Mouse (Mus musculus) CH12.LX (cell line): ENCODE results near the gene Adamts15.

ENCODE experiments used
- CTCF ChIP-seq, 2 experiments: IDR thresholded peaks in 1 of 2; conservative IDR thresholded peaks in 1 of 2; 2 replicates each; pipeline ENCODE4 v1.5.1; 2011 to 2012; ENCODE audit warnings: low read depth in 2 of 2, low read length in 2 of 2, improper control_type of control experiment in 1 of 2, inconsistent platforms in 1 of 2, mild to moderate bottlenecking in 1 of 2, moderate library complexity in 1 of 2
- ETS1 ChIP-seq: conservative IDR thresholded peaks from 2 replicates; pipeline ENCODE4 v1.6.1; 2012; ENCODE audit warnings: low read depth, mild to moderate bottlenecking, inconsistent platforms, low read length, improper control_type of control experiment, moderate library complexity
- NRF1 ChIP-seq: IDR thresholded peaks from 2 replicates; pipeline ENCODE4 v1.6.1; 2014; ENCODE audit warnings: low read depth, mild to moderate bottlenecking, inconsistent platforms, low read length, improper control_type of control experiment, moderate library complexity
- PAX5 ChIP-seq: IDR thresholded peaks from 2 replicates; pipeline ENCODE4 v1.6.1; 2012; ENCODE audit warnings: low read length, inconsistent platforms, mixed read lengths
- POLR2A ChIP-seq: IDR thresholded peaks from 2 replicates; pipeline ENCODE4 v1.6.1; 2011; ENCODE audit warnings: low read depth, mild to moderate bottlenecking, improper control_type of control experiment, low read length
- POLR2AphosphoS2 ChIP-seq: IDR thresholded peaks from 2 replicates; pipeline ENCODE4 v1.6.1; 2011; ENCODE audit warnings: low read depth, low read length, improper control_type of control experiment
- RAD21 ChIP-seq: IDR thresholded peaks from 2 replicates; pipeline ENCODE4 v1.6.1; 2011; ENCODE audit warnings: low read depth, mild to moderate bottlenecking, low read length, improper control_type of control experiment, moderate library complexity
- USF2 ChIP-seq: conservative IDR thresholded peaks from 2 replicates; pipeline ENCODE4 v1.6.1; 2011; ENCODE audit warnings: low read depth, low read length, improper control_type of control experiment
- ZC3H11A ChIP-seq: IDR thresholded peaks from 2 replicates; pipeline ENCODE4 v1.6.1; 2012; ENCODE audit warnings: low read depth, mild to moderate bottlenecking, inconsistent platforms, low read length, improper control_type of control experiment

- TF ChIP-seq RAD21 (no peak), NRF1 (no peak), USF2 (no peak), POLR2AphosphoS2 (no peak), ETS1 (no peak), POLR2A (no peak), CTCF (conservative IDR thresholded peaks at IDR 0.05 in 1 of 2, IDR thresholded peaks at IDR 0.05 in 1 of 2; ENCODE audit: low read depth in 2 of 2, low read length in 2 of 2) (no peak), PAX5 (no peak), ZC3H11A (no peak)
Observed at GRCm38 (mm10) chr9:30880553-30880952, 41.7 kb downstream of the Adamts15 start.
